Mouse (Mus musculus): Measurements from ENCODE around the gene Prex1. TPM values are rescaled to one million over a fixed set of nuclear protein-coding genes. Genes with fewer than 3 reads are reported as not detected.

Prex1 gene
- total RNA-seq, 2 experiments from 2014 or later, result 18.2 to 19.4 TPM

DNA sequence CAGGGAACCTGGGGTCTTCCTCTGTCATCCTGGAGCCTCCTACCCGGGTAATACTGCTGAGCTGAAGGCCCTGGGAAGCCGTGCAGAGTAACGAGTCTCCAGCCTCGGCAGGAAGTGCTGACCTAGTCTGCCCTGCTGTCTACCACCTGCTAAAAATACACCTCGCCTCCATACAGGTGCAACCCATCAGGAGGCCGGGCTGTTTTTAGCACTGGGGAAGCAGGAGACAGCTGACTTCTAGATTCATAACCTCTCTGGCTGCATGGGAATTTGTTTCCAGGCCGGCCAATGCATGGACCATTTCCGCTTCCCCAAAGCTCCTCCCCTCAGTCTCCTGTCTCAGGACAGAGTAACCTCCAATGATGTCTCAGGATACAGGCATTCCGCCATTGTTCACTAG is 187.4 kb downstream of the Prex1 start:
- no peak for DNase-seq (ENCODE audit: low spot score in 2 of 2)

DNA sequence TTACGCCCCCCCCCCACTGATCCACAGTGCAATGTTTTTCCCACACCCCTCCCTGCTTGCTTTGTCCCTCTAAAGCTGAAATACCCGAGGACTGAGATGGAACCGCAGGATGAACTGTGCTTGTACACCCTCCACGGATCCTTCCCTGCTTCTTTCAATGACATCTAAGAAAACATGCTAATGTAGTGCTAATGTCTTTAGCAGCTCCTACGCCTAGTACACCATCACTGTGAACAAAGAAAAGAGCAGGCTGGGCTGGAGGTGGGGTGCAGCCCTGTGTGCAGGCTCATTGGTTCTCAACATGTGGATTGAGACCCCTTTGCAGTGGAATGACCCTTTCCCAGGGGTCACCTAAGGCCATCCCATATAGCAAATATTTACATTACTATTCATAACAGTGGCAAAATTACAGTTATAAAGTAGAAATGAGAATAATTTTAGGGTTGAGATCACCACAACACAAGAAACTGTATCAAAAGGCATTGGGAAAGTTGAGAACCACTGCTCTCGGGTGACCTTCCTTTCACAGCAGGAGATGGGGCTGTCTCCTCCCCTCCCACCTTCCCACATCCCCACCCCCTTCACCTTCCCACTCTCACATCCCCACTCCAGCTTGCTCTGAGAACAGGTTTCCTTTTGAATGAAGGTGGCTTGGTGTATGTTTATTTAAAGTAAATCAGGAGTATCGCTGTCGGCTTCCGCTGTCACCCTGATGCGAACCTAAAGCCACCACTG is 190.3 kb downstream of the Prex1 start:
- DNase-seq (ENCODE audit: low spot score in 2 of 2), result no peak

DNA sequence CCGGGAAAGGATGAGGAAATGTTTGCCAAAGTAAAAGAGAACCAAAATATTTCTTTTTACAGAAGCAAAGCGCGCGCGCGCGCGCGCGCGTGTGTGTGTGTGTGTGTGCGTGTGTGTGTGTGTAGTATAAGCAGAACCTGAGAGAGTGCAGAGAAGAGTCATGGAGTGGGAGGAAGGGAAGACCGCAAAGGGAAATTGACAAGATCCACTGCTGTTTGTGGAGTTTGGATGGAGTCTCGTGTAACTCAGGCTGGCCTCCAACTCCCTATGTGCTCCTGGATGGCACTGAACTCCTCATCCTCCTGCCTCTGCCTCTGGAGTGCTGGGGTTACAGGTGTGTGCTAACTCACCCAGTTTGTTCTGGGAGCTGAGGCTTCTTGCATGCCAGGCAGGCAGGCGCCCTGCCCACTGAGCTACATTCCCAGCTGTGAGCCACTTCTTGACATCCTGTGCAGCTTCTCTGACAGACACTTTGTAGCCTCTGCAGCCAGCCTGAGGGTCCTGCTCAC is 191.0 kb downstream of the Prex1 start:
- DNase-seq (ENCODE audit: low spot score in 2 of 2), result no peak

DNA sequence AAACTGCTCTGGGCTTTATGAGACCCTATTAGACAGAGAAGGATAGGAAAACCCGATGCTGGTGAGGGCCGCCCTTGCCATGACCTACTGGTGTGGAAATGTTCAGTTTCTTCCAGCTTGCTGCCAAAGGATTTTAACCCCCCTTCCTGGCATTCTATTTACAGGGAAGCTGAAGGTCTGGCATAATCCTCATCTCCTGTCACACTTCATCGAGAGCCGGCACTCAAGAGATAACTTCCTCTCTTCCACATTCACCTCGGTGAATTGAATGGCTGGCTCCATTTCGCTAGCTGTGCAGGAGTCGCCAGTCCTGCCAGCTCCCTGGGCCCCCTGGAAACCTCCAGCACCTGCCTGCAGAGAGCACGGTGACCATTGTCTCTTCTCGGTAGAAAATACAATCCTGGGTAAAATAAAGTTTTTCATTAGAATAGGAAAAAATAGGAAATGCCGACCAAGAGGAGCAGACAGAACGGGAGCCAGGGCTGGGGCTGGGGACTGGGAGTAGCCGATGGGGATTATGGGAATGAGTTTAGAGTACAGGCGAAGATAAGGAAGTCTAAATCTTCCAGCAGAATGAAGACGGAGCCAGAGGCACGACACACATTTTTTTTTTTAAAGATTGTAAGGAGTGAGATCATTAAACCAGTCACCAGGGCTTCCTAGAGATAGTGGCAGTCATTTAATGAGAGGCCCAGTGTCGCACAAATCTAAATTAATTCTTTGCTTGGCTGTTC is 191.6 kb downstream of the Prex1 start:
- DNase-seq (ENCODE audit: low spot score in 2 of 2), result peak in 1 of 2 experiments; percentile 50

DNA sequence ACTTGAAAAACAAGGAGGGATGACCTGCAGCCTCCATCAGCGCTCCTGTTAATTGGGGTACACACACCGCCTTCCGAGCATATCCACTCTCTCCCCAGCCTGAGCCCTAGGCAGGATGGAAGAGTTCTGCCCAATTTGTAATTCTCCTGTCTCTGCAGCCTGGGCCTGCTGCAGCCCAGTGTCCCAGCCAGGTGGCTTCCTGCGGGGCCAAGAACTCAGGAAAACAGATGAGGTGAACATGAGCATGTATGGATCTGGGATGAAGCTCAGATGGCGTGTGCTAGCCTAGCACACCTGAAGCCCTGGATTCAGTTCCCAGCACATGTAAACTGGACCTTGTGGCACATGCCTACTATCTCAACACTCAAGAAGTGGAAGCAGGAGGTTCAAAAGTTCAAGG is 192.2 kb downstream of the Prex1 start:
- no peak for DNase-seq (ENCODE audit: low spot score in 2 of 2)

DNA sequence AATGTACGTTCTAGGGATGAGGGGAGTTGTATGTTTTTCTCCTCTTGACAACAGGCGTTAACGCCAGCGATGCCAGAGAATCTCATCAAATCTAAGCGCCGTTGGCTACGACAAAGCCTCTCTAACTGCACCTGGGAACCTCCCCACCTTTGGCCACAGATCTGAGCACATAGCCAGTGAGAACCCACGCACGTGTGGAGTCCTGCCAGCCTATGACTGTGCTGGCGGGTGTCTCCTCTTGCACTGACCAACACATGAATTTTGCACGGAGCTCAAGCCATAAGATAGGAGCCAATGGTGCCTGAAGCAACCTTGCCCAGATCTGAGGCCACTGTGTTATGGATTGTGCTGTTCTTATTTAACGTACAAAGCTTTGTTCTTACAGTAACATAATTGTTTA is 193.1 kb downstream of the Prex1 start:
- DNase-seq (ENCODE audit: low spot score in 2 of 2), result no peak

DNA sequence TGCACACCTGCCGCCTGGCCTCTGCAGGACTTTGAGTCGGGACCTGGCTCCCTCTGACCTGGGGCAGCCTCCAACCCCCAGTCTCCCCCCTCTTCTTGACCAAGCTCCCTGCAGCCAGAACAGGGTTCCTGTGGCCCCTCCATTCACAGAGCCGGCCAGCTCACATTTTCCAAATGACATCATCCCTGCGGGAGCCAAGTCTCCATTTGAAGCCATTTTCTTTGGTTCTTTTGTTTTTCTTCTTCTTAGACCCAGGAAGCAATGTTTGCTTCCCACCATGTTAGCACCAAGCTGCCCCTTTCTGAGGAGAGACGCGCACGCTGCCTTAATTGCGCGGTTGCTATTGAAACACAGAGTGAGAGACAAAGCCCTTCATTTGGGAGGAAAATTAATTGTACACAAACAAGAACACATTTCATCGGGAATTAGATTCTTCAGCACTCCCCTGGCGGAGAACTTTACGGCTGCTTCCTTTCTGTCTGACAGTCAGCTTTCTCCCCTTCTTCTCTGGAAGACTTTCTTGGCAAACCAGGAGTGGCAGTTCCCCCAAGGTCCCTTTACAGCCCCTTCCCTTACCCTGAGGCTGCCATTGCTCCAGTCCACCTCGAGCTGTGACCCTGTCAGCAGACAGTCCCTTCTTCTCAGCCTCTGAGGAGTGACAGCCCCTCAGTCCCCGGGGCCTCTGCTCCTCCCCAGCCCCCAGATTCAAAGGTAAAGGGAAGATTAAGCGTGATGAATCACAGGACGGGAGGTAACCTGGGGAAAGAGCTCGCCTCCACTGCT is 196.0 kb downstream of the Prex1 start:
- DNase-seq (ENCODE audit: low spot score in 2 of 2), result peak; percentile 49 to 65

DNA sequence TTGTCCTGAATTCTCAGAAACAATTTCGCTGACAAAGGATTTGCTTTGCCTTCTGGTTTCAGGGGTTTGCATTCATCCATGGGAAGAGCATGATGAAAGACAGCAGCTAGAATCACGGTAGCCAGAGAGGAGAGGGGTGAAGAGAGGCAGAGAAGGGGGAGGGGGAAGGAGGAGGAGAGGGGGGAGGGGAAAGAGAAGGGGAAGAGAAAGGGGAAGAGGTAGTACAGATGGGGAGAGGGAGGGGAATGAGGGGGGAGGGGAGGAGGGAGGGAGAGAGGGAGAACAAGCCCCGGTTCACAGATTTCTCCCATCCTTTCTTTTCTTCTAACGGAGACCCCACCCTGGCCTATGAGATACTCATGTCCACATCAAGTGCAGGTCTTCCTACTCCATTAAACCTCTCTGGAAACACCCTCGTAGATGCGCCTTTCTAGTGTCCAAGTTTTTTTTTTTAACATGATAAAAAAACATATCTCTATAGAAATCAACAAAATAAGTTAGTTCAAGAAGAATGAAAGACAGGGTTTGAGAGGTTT is 196.7 kb downstream of the Prex1 start:
- no peak for DNase-seq (ENCODE audit: low spot score in 2 of 2)

Other genes with a start within 250 kb of the Prex1 start
- gene Trp53rkb, start 78.7 kb upstream of the Prex1 start, total RNA-seq (2021), result 1 to 10 TPM; 4.3 to 4.8 TPM
- gene Arfgef2, start 91.8 kb upstream of the Prex1 start, total RNA-seq (2021), result 10 to 100 TPM; 22.4 to 24.8 TPM
- 10 to 100 TPM; 52.9 to 53.8 TPM for gene Cse1l, start 192.2 kb upstream of the Prex1 start, total RNA-seq (2021)

Data from gastrocnemius, postnatal 4 days (tissue).